Mouse (Mus musculus) myocyte (in vitro differentiated cells): ENCODE measurements around the gene Klk10. TPM values are rescaled to one million over a fixed set of nuclear protein-coding genes. Genes with fewer than 3 reads are reported as not detected.

Experiments
- H3K27me3 ChIP-seq: one replicate; pipeline ENCODE4 v1.6.1; 2011; ENCODE audit not compliant: control insufficient read depth, insufficient read depth, insufficient read length
- H3K36me3 ChIP-seq: one replicate; pipeline ENCODE4 v1.6.1; 2011; ENCODE audit not compliant: control insufficient read depth, insufficient read depth
- H3K4me2 ChIP-seq: one replicate; pipeline ENCODE4 v1.6.1; 2011; ENCODE audit warnings: low read depth, control low read depth
- H3K4me3 ChIP-seq: one replicate; pipeline ENCODE4 v1.5.1; 2011; ENCODE audit warnings: mild to moderate bottlenecking, control low read depth, moderate library complexity
- H3K79me2 ChIP-seq: one replicate; pipeline ENCODE4 v1.6.1; 2011; ENCODE audit not compliant: control insufficient read depth, insufficient read depth
- H3ac ChIP-seq: one replicate; pipeline ENCODE4 v1.6.1; 2011; ENCODE audit not compliant: control insufficient read depth, insufficient read length
- CEBPB ChIP-seq: IDR thresholded peaks from 2 replicates; pipeline ENCODE4 v1.6.1; 2011; ENCODE audit warnings: mild to moderate bottlenecking, moderate library complexity; ENCODE audit not compliant: poor library complexity, insufficient read depth, severe bottlenecking
- E2F4 ChIP-seq: IDR thresholded peaks from one replicate; pipeline ENCODE4 v1.6.1; 2011; ENCODE audit warnings: mild to moderate bottlenecking, control low read depth, moderate library complexity; ENCODE audit not compliant: insufficient read depth
- MAX ChIP-seq: IDR thresholded peaks from one replicate; pipeline ENCODE4 v1.6.1; 2011; ENCODE audit warnings: low read depth, mild to moderate bottlenecking, control low read depth
- MYOD1 ChIP-seq, 3 experiments: IDR thresholded peaks; one replicate each; pipeline ENCODE4 v1.6.1; 2011; ENCODE audit warnings: control low read depth in 2 of 3, low read depth in 2 of 3, mild to moderate bottlenecking in 2 of 3, moderate library complexity in 1 of 3; ENCODE audit not compliant: insufficient read length in 2 of 3, control insufficient read depth in 1 of 3
- MYOG ChIP-seq, 3 experiments: IDR thresholded peaks; one replicate each; pipeline ENCODE4 v1.6.1; 2011; ENCODE audit warnings: control low read depth in 2 of 3, low read depth in 2 of 3, mild to moderate bottlenecking in 2 of 3; ENCODE audit not compliant: insufficient read length in 2 of 3, control insufficient read depth in 1 of 3, insufficient read depth in 1 of 3
- POLR2A ChIP-seq: IDR thresholded peaks from one replicate; pipeline ENCODE4 v1.6.1; 2011; ENCODE audit warnings: low read depth, mild to moderate bottlenecking, control low read depth, moderate library complexity; ENCODE audit not compliant: insufficient read length
- POLR2AphosphoS2 ChIP-seq: IDR thresholded peaks from one replicate; pipeline ENCODE4 v1.6.1; 2011; ENCODE audit warnings: low read depth, control low read depth; ENCODE audit not compliant: insufficient read length
- REST ChIP-seq: IDR thresholded peaks from one replicate; pipeline ENCODE4 v1.6.1; 2011; ENCODE audit warnings: mild to moderate bottlenecking, control low read depth, moderate library complexity; ENCODE audit not compliant: insufficient read depth, insufficient read length
- SRF ChIP-seq: IDR thresholded peaks from one replicate; pipeline ENCODE4 v1.6.1; 2011; ENCODE audit warnings: low read depth; ENCODE audit not compliant: control insufficient read depth, insufficient read length
- TCF12 ChIP-seq: IDR thresholded peaks from one replicate; pipeline ENCODE4 v1.6.1; 2011; ENCODE audit warnings: mild to moderate bottlenecking, control low read depth; ENCODE audit not compliant: poor library complexity, insufficient read depth, severe bottlenecking
- TCF3 ChIP-seq: IDR thresholded peaks from one replicate; pipeline ENCODE4 v1.6.1; 2011; ENCODE audit warnings: low read depth, control low read depth; ENCODE audit not compliant: insufficient read length
- USF1 ChIP-seq: IDR thresholded peaks from one replicate; pipeline ENCODE4 v1.6.1; 2011; ENCODE audit warnings: low read depth, mild to moderate bottlenecking, control low read depth, moderate library complexity
- polyA plus RNA-seq: library from polyadenylated mRNA; unstranded; fragments of >200 nt; fragmentation: generic; extraction: Trizol; gene quantifications from one replicate; pipeline ENCODE4 v1.2.1, GENCODE M21; 2012; ENCODE audit warnings: missing spikeins

The Klk10 gene
- polyA plus RNA-seq, 1 experiment, result 1.1 TPM

DNA sequence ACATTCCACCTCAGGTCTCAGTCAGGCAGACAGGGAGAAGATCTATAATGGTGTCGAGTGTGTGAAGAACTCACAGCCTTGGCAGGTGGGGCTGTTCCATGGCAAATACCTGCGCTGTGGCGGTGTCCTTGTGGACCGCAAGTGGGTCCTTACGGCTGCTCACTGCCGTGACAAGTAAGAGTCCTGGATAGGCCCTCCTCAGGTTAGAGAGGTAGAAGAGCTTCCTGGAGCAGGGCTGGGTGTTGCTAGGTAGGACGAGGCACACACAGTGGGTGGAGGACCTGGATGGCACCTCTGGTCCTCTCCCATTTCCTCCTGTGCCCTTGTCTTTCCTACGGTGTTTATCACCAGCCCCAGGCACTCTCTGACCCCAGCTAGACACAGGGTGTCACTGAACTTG is 11.2 kb upstream of the Klk10 start:
- Histone ChIP-seq H3K4me2 (no peak overlapping the region), H3K27me3 (no peaks in the 10 kb centered on the region), H3ac (no peak overlapping the region), H3K79me2 (no peaks in the 10 kb centered on the region), H3K4me3 (no peak overlapping the region), H3K36me3 (no peaks in the 10 kb centered on the region)
- TF ChIP-seq USF1 (no peak), MAX (no peak), CEBPB (no peak), TCF12 (no peak), POLR2A (no peak), REST (no peak), POLR2AphosphoS2 (no peak), MYOD1 (IDR thresholded peaks at IDR 0.05; ENCODE audit: control insufficient read depth in 1 of 3, insufficient read length in 2 of 3, low read depth in 2 of 3) (no peak), E2F4 (no peak), MYOG (IDR thresholded peaks at IDR 0.05; ENCODE audit: control insufficient read depth in 1 of 3, insufficient read depth in 1 of 3, insufficient read length in 2 of 3, low read depth in 2 of 3) (no peak), SRF (no peak), TCF3 (no peak)

- no peak overlapping the region for H3K4me2 ChIP-seq
- TF ChIP-seq E2F4 (no peak), POLR2A (no peak), TCF12 (no peak), REST (no peak), TCF3 (no peak), CEBPB (no peak), MAX (no peak), MYOD1 (IDR thresholded peaks at IDR 0.05; ENCODE audit: control insufficient read depth in 1 of 3, insufficient read length in 2 of 3, low read depth in 2 of 3) (no peak), MYOG (IDR thresholded peaks at IDR 0.05; ENCODE audit: control insufficient read depth in 1 of 3, insufficient read depth in 1 of 3, insufficient read length in 2 of 3, low read depth in 2 of 3) (no peak), USF1 (no peak), SRF (no peak), POLR2AphosphoS2 (no peak)
- H3K36me3 ChIP-seq, result no peaks in the 10 kb centered on the region
- no peaks in the 10 kb centered on the region for H3K27me3 ChIP-seq
- H3ac ChIP-seq, result no peak overlapping the region
- no peak overlapping the region for H3K4me3 ChIP-seq
- H3K79me2 ChIP-seq, result no peaks in the 10 kb centered on the region
Measured at GRCm38 (mm10) chr7:43770701-43771100, 10.1 kb upstream of the Klk10 start.

- TF ChIP-seq TCF12, result no peak
- no peak for TF ChIP-seq MAX
- no peak for TF ChIP-seq CEBPB
- no peak for TF ChIP-seq MYOG (IDR thresholded peaks at IDR 0.05; ENCODE audit: control insufficient read depth in 1 of 3, insufficient read depth in 1 of 3, insufficient read length in 2 of 3, low read depth in 2 of 3)
- TF ChIP-seq MYOD1 (IDR thresholded peaks at IDR 0.05; ENCODE audit: control insufficient read depth in 1 of 3, insufficient read length in 2 of 3, low read depth in 2 of 3), result no peak
- no peak for TF ChIP-seq SRF
- TF ChIP-seq E2F4, result no peak
- TF ChIP-seq REST, result no peak
- no peak for TF ChIP-seq POLR2AphosphoS2
- TF ChIP-seq TCF3, result no peak
- TF ChIP-seq POLR2A, result no peak
- TF ChIP-seq USF1, result no peak
- H3K4me2 ChIP-seq, result no peak overlapping the region
Measured at GRCm38 (mm10) chr7:43771916-43772315, 8.9 kb upstream of the Klk10 start.

DNA sequence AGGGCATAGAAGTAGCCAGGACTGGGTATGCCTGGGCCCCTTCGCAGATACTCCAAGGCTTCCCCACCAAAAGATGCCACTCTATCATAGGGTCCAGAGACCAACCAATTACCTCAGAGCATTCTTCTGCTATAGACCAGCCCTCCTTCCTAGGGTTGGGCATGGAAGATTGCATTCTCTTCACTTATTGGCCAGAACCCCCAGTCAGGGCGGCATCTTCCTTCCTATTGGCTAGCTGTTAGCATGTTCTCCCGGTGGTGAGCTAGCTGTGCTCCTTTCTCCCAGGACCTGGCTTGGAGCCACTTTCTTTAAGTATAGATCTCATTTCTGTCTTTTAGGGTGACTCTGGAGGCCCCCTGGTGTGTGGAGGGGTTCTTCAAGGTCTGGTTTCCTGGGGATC is 7.9 kb upstream of the Klk10 start:
- H3K27me3 ChIP-seq, result no peaks in the 10 kb centered on the region
- no peak overlapping the region for H3K4me2 ChIP-seq
- no peak overlapping the region for H3ac ChIP-seq
- H3K36me3 ChIP-seq, result no peaks in the 10 kb centered on the region
- H3K4me3 ChIP-seq, result no peak overlapping the region
- H3K79me2 ChIP-seq, result no peaks in the 10 kb centered on the region
- TF ChIP-seq MYOG (IDR thresholded peaks at IDR 0.05; ENCODE audit: control insufficient read depth in 1 of 3, insufficient read depth in 1 of 3, insufficient read length in 2 of 3, low read depth in 2 of 3) (no peak), CEBPB (no peak), TCF12 (no peak), MAX (no peak), E2F4 (no peak), TCF3 (no peak), USF1 (no peak), POLR2A (no peak), REST (no peak), SRF (no peak), POLR2AphosphoS2 (no peak), MYOD1 (IDR thresholded peaks at IDR 0.05; ENCODE audit: control insufficient read depth in 1 of 3, insufficient read length in 2 of 3, low read depth in 2 of 3) (no peak)

More at GRCm38 (mm10) chr7:43771916-43772315, 8.9 kb upstream of the Klk10 start:
- Histone ChIP-seq H3K4me3 (no peak overlapping the region), H3K27me3 (no peaks in the 10 kb centered on the region), H3ac (no peak overlapping the region), H3K79me2 (no peaks in the 10 kb centered on the region), H3K36me3 (no peaks in the 10 kb centered on the region)
